Mouse (Mus musculus): Measurements from ENCODE around the gene Fam196b.

The Fam196b gene

DNA sequence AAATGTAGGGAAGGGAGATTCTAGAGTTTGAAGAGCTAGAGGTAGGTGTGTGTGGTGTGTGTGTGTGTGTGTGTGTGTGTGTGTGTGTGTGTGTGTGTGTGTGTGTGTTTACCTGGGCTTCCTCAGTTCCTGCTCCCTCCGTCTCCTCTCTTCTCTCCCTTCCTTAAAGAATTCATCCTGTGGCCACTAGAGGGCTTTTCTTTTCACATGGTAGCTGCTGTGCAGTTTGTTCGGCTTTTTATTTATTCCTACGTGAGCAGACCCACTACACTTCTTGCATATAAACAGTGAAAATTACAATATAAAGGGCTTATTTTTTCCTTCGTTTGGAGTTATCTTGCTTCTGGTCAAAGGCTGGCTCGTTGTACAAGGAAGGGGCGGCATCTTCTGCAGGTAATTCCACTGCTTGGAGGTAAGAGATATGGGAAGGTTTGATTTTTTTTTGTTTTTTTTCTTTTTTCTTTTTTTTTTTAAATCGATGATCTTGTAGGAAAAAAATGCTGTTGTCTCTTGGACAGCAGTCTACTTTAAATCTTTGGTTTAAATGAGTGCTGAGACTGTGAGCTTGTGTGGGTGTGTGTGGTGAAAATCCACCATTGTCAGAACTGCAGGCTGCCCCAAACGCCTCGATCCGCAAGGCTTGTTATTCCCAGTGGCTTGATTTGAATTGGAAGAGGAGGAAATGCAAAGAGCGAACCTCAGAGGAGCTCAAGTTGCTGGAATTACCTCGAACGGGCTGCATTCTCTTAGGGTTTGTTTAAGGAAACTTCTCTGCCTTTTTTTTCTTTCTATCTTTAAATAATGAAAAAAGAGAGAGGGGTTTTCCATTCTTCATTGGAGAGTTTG lies at the start of gene Fam196b:
Fam196b (plus strand) TSS at position 289 of the 846 bp plus-strand sequence.
- peak; percentile 54 for DNase-seq (ENCODE audit: low read depth, low spot score)

GRCm38 (mm10) chr11:34272016-34272415 lies 42.6 kb upstream of the Fam196b start:
- peak; percentile 58 for DNase-seq (ENCODE audit: low read depth, low spot score)

GRCm38 (mm10) chr11:34275941-34276340 lies 38.7 kb upstream of the Fam196b start:
- no peak for DNase-seq (ENCODE audit: low read depth, low spot score)

GRCm38 (mm10) chr11:34276363-34277046 lies 38.1 kb upstream of the Fam196b start:
- DNase-seq (ENCODE audit: low read depth, low spot score), result no peak

DNA sequence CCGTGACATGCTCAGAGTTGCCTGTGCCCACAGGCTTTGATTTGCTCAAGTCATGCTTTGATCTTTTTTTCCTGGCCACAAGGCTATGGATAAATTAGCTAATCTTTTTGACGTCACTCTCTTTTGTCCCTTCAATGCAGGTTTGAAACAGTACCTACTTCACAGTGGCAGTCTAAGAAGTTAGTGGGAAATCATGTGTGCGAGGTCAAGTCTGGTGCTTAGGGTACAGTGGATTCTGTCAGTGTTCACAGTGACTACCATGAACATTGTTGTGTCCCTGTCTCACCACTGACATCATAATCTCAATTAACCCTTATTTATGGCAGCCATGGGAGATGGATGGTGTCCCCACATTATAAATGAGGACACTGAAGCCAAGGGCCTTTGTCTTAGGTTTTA lies 37.6 kb upstream of the Fam196b start:
- no peak for DNase-seq (ENCODE audit: low read depth, low spot score)

- DNase-seq (ENCODE audit: low read depth, low spot score), result peak; percentile 10
Measured at GRCm38 (mm10) chr11:34284124-34284808, 30.4 kb upstream of the Fam196b start.

- no peak for DNase-seq (ENCODE audit: low read depth, low spot score)
Measured at GRCm38 (mm10) chr11:34290265-34290664, 24.4 kb upstream of the Fam196b start.

DNA sequence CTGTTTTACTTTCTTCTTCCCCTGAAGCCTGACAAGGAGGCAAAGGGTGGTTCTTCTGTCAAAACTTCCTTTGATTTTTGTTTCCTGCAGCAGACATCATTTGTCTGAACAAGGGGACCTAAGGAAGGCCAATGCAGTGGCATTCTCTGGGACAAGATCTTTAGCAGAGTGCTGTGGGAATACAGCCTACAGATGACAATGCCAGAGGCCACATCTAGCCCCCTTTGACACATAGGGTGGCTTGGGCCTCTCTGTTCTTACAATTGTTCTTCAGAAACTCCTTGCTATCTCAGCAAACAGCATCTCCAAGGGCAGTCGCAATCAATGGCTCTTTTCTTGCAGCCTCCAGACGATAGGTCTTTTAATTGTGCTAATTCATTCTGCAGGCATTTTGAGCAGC lies 23.9 kb upstream of the Fam196b start:
- DNase-seq (ENCODE audit: low read depth, low spot score), result no peak

DNA sequence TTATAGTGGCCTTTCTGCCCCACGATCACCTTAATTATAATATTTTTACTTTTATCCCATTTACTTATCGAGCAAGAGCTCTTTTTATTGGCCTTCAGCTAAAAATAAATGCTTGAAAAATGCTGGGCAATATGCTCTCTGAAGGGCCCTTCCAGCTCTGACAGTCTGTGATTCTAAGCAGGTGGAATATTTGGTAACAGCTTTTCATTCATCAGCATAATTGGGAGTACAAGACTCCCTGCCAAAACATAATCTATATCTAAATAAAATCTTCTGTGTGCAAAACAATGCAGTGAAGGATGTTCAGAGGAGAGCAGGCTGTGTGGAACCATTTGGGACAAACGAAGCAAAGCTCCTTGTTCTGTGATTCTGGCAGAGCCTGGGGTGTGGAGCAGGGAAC lies 23.3 kb upstream of the Fam196b start:
- DNase-seq (ENCODE audit: low read depth, low spot score), result no peak

GRCm38 (mm10) chr11:34297698-34298378 lies 16.8 kb upstream of the Fam196b start:
- no peak for DNase-seq (ENCODE audit: low read depth, low spot score)

DNA sequence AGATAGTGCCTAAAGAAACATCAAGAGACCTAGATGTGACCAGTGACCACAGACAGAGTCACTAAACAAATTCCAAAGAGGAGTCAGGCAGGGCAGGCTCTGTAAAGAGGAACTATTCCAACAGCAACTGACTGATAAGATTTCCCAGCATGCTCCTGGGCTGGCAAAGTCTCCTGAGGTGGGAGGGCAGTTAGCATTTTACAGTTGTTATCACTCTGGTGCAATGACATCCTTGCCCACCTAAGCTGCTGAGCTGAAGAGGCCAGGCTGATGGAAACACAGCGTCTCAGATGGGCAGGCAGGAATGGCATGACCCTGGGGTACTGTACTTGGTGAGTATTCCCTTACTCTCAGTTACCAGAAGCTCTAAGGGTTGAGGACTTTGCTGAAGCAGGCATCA lies 15.1 kb upstream of the Fam196b start:
- no peak for DNase-seq (ENCODE audit: low read depth, low spot score)

GRCm38 (mm10) chr11:34300064-34300463 lies 14.6 kb upstream of the Fam196b start:
- no peak for DNase-seq (ENCODE audit: low read depth, low spot score)

DNA sequence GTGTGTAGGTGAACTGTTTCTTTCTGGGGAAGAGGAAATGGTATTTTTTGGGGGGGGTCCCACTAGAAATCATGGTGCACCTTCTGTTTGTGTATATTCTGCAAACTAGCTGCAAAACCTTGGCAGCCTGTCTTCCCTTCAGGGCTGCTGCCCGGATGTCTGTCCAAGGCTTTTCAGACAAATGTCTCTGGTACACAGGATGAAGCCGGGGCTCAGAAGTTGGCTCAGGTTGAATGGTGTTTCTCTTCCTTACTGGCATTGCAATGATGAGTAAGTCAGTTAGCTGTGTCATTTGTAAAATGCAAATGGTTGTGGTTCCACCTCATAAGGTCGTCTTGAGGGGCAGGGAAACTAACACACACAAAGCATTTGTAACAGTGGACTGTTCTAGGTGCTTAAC lies 8.4 kb upstream of the Fam196b start:
- no peak for DNase-seq (ENCODE audit: low read depth, low spot score)

DNA sequence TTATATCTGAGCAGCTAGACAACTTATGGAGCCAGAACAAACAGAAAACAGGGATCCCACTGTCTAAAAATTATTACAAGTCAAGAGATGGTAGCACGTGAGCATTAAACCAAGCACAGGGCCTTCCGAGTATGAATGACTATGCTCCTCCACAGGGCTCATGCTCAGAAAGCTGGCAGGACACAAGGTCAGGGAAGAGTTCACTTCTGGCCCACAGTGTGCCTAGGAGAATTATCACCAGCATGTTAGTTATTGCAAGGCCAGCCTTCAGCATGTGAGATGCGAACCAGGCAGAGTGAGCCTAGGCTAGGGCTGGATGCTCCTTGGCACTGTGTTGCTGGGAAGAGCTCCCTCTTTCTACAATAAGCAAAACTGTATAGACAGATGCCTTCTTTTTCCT lies 5.9 kb upstream of the Fam196b start:
- no peak for DNase-seq (ENCODE audit: low read depth, low spot score)

DNA sequence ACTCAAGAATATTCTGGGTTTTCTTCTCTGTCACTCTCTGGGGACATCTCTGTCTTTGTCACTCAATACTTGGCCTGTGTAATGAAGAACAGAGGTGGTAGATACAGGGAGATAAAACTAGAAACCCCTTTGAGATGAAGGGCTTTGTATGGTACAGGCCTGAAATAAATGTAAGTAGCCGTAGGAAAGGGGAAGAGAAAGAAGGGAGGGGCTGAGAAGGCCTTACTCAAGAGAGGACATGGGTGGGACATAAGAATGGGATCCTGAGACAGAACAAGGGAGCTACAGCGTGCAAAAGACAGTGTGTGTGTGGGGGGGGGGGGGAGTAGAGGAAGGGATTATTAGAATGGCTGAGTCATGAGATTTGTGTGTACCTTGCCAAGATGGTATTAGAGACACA lies 5.3 kb upstream of the Fam196b start:
- DNase-seq (ENCODE audit: low read depth, low spot score), result no peak

DNA sequence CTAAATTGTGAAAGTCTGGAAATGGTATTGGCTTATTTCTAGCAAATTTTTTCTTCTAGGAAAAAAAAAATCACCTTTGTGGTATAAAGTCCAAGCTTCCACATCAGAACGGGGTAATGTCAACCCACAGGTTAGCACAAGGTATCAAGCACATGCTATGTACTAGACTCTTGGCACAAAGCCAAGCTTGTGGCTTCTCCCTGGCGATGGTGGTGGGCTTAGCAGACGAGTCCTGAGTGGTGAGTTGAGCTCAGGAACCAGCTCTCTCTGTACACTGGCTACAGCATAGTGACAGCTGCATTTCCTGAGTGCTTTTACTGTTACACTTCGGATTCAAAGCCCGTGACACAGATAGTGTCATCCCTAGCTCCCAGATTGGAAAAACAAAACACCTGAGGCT lies 2.9 kb upstream of the Fam196b start:
- DNase-seq (ENCODE audit: low read depth, low spot score), result no peak

DNA sequence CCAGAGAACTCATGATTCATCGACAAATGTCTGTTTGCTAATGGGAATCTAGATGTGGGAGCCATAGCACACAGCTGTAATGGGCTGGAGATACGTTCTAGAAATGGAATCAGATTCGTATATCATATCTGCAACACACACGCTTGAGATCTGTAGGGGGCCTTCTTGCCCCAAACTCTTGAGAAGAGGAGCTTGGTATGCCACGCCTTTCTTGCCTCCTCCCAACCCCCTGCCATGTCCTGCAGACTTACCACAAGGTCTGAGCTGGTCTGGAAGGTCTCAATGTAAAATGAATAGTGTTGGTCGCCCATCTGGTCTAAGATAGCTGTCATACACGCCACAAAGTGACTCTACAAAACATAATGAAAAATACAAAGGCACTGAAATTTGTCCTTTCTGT lies 2.4 kb upstream of the Fam196b start:
- no peak for DNase-seq (ENCODE audit: low read depth, low spot score)

DNA sequence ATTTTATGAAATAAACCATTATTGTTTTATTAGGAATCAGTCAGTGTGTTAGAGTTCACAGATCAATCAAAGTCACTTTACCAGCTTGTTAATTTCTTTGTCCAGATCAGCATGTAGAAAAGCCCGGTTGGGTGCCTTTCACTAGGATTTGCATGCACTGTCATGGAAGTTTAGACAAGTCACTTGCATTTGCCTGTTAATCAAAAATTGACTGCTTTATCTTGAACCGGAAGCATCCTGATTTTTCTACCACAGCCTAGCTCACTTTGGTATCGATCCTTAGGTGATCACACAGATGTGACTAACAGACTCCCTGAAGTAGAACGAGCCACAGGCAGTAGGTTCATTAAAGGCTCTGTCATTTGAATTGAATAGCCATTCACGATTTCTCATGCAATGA lies 761 bp downstream of the Fam196b start:
- DNase-seq (ENCODE audit: low read depth, low spot score), result no peak

DNA sequence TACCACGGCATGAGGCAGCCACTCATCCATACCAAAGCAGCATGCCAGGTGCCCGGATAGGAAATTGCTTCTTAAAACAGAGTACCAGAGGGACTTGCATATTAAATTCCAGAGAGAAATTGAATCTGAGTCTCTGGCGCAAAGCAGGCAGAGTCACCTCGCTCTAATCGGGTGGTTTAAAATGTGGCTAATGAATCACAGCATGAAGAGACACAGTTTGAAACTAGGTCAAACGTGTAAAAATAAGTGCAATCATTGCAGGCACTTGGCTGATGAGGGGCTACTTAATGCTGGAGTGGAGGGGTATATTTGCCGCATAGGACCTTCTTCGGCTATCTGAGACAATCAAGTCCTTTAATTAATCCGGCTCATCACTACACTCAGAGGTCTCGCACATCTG lies 1.6 kb downstream of the Fam196b start:
- no peak for DNase-seq (ENCODE audit: low read depth, low spot score)

DNA sequence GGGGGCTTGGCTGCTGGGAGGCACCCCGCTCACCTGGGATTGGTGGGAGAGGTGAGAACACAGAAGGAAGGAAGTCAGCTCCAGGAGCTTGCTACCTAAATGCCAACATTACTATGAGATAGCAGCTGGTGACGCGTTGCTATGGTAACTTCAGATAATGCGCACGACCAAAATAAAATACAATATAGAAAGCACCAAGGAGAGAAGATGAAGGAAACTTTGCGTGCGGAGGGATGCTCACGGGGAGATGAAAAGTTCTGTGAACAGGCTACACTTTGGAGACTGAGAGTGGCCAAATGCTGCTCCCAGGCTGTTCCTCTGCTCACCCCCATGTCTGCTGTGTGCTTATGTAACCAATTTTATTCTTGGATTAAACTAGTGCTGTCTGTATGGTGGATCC lies 2.4 kb downstream of the Fam196b start:
- DNase-seq (ENCODE audit: low read depth, low spot score), result no peak

DNA sequence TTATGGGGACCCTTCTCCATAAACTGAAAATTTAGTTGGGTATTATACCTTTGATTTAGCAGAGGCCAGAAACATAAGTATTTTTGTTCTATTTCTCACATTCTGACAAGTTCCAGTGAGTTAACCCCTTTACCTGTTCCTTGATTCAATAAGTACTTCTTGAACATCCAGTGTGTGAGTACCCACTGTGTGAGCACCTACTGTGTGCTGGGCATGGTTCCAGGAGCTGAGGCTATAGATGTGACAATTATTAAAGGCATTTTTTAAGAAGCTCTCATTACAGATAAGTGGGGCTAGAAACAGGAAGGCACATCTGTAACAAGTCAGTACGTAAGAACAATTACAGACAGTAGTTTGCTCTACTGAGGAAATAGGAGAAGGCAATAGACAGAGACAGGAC lies 4.7 kb downstream of the Fam196b start:
- no peak for DNase-seq (ENCODE audit: low read depth, low spot score)

DNA sequence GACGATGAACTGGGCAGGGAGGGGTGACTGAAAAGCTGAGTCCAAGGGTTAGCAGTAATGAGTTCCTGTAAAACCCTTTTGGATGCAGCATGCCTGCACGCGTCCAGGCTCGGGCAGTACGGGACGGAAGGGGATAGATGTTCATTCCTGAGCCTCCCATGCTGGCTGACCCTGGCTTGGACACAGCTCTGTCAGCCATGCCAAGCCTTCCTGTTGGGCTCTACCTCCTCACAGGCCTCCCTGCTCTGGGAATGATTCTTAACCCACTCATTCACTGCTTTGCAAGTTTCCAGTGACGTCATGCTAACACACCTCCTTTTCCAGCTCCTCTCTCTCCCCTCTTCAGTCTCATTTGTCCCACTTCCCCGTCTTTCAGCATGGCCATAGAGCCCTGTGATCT lies 9.0 kb downstream of the Fam196b start:
- no peak for DNase-seq (ENCODE audit: low read depth, low spot score)

Data from forelimb bud, embryonic 11.5 days (tissue).